Mouse (Mus musculus) brain, embryonic 18.5 days (tissue): Measurements from ENCODE around the gene Olfr541.
"Not testable (repeated sequence)": the region's sequence is repeated elsewhere in the genome, so short reads cannot be mapped to it uniquely, and the experiment has no call there.

Source experiments
- DNase-seq: peaks from one replicate; pipeline ENCODE4 v3.0.0-alpha.2; 2012; ENCODE audit warnings: low read depth, low spot score

Olfr541 gene

GRCm38 (mm10) chr7:140696967-140697366 lies at the start of gene Olfr541:
Olfr541 (plus strand) TSS chr7:140697267.
- DNase-seq: no peak

- DNase-seq: no peak
Observed at GRCm38 (mm10) chr7:140659630-140660029, 37.4 kb upstream of the Olfr541 start, which contains the start of gene Olfr539. Olfr539 (plus strand) TSS chr7:140659930.

GRCm38 (mm10) chr7:140670693-140671092 lies 26.4 kb upstream of the Olfr541 start:
- not testable (repeated sequence) for DNase-seq

- no peak for DNase-seq
Observed at GRCm38 (mm10) chr7:140675863-140676262, 21.2 kb upstream of the Olfr541 start.

- not testable (repeated sequence) for DNase-seq
Observed at GRCm38 (mm10) chr7:140679591-140679990, 17.5 kb upstream of the Olfr541 start.

- DNase-seq: no peak
Observed at GRCm38 (mm10) chr7:140681651-140682050, 15.4 kb upstream of the Olfr541 start, which contains the start of gene Olfr45. Olfr45 (plus strand) TSS chr7:140681951.

GRCm38 (mm10) chr7:140706348-140706747 lies 9.3 kb downstream of the Olfr541 start:
- no peak for DNase-seq

- no peak for DNase-seq
Observed at GRCm38 (mm10) chr7:140707536-140708284, 10.6 kb downstream of the Olfr541 start.

GRCm38 (mm10) chr7:140717155-140718055 lies 20.3 kb downstream of the Olfr541 start:
- DNase-seq: no peak

GRCm38 (mm10) chr7:140721095-140721494 lies 24.0 kb downstream of the Olfr541 start:
- no peak for DNase-seq

GRCm38 (mm10) chr7:140725558-140725957 lies 28.5 kb downstream of the Olfr541 start:
- DNase-seq: no peak

GRCm38 (mm10) chr7:140733162-140733561 lies 36.1 kb downstream of the Olfr541 start:
- no peak for DNase-seq

GRCm38 (mm10) chr7:140747402-140747801 lies 50.3 kb downstream of the Olfr541 start:
- no peak for DNase-seq

- no peak for DNase-seq
Observed at GRCm38 (mm10) chr7:140748116-140748826, 51.2 kb downstream of the Olfr541 start.

GRCm38 (mm10) chr7:140748827-140749160 lies 51.7 kb downstream of the Olfr541 start:
- DNase-seq: no peak

GRCm38 (mm10) chr7:140754556-140754955 lies 57.5 kb downstream of the Olfr541 start:
- no peak for DNase-seq
